Mouse (Mus musculus) ovary, postnatal 36 days (tissue): ENCODE results near the gene Bicra.

Experiments used
- DNase-seq: peaks from one replicate; pipeline ENCODE4 v3.0.0; 2022; ENCODE audit warnings: low spot score, mixed read lengths

The Bicra gene

GRCm38 (mm10) chr7:15969674-15970073 lies 78.0 kb downstream of the Bicra start:
- DNase-seq = no peak

- no peak for DNase-seq
Observed at GRCm38 (mm10) chr7:15968322-15968721, 79.4 kb downstream of the Bicra start.

- peak; percentile 86 for DNase-seq
Observed at GRCm38 (mm10) chr7:15967312-15967711, 80.4 kb downstream of the Bicra start, which contains the start of gene Ehd2. Gene Ehd2 (minus strand): TSS chr7:15967567.

GRCm38 (mm10) chr7:15966489-15966888 lies 81.2 kb downstream of the Bicra start:
- peak; percentile 3 for DNase-seq

- DNase-seq = peak; percentile 13
Observed at GRCm38 (mm10) chr7:15963798-15964652, 83.7 kb downstream of the Bicra start.

GRCm38 (mm10) chr7:15962311-15963288 lies 85.1 kb downstream of the Bicra start:
- DNase-seq = peak; percentile 95

GRCm38 (mm10) chr7:15961798-15962197 lies 85.9 kb downstream of the Bicra start:
- peak; percentile 6 for DNase-seq

- peak; percentile 20 for DNase-seq
Observed at GRCm38 (mm10) chr7:15961239-15961638, 86.5 kb downstream of the Bicra start.

- DNase-seq = peak; percentile 22
Observed at GRCm38 (mm10) chr7:15960691-15961090, 87.0 kb downstream of the Bicra start.

GRCm38 (mm10) chr7:15956143-15956542 lies 91.6 kb downstream of the Bicra start:
- no peak for DNase-seq

- DNase-seq = no peak
Observed at GRCm38 (mm10) chr7:15955509-15955908, 92.2 kb downstream of the Bicra start.

GRCm38 (mm10) chr7:15954978-15955443 lies 92.7 kb downstream of the Bicra start:
- DNase-seq = peak; percentile 39

- DNase-seq = no peak
Observed at GRCm38 (mm10) chr7:15954436-15954835, 93.3 kb downstream of the Bicra start.

- no peak for DNase-seq
Observed at GRCm38 (mm10) chr7:15953307-15954074, 94.2 kb downstream of the Bicra start.

- no peak for DNase-seq
Observed at GRCm38 (mm10) chr7:15952416-15952815, 95.3 kb downstream of the Bicra start.

- DNase-seq = no peak
Observed at GRCm38 (mm10) chr7:15950008-15950407, 97.7 kb downstream of the Bicra start.

- no peak for DNase-seq
Observed at GRCm38 (mm10) chr7:15949216-15949790, 98.4 kb downstream of the Bicra start.

- DNase-seq = peak; percentile 86
Observed at GRCm38 (mm10) chr7:15948381-15948941, 99.3 kb downstream of the Bicra start.

- no peak for DNase-seq
Observed at GRCm38 (mm10) chr7:15947653-15948260, 100.0 kb downstream of the Bicra start.
